Mouse (Mus musculus) limb, embryonic 14.5 days (tissue): Measurements from ENCODE around the gene 5730455P16Rik. TPM values are rescaled to one million over a fixed set of nuclear protein-coding genes. Genes with fewer than 3 reads are reported as not detected.
A peak's percentile ranks its signal among the peaks of the same experiment; 100 is the strongest.
"Not testable (repeated sequence)": the region's sequence is repeated elsewhere in the genome, so short reads cannot be mapped to it uniquely, and the experiment has no call there.

Source experiments
- ATAC-seq: fragments of 200-750 bp; cut with Nextera tagmentation; 2 replicates; pipeline ENCODE4 v1.8.0; 2017; ENCODE audit warnings: low read depth, moderate number of reproducible peaks, moderate TSS enrichment; ENCODE audit not compliant: low FRiP score
- DNase-seq: peaks from one replicate; pipeline ENCODE4 v3.0.0-alpha.2; 2015; ENCODE audit warnings: low spot score
- H3K27ac ChIP-seq: fragments of 300-500 bp; sonication (generic); replicated peaks from 2 replicates; pipeline ENCODE4 v1.5.1; 2014; ENCODE audit warnings: low read depth, mild to moderate bottlenecking, low read length, moderate library complexity, mixed read lengths
- H3K27me3 ChIP-seq: fragments of 300-500 bp; sonication (generic); 2 replicates; pipeline ENCODE4 v1.6.1; 2014; ENCODE audit warnings: low read length, mixed read lengths; ENCODE audit not compliant: control insufficient read depth, insufficient read depth
- H3K36me3 ChIP-seq: fragments of 300-500 bp; sonication (generic); 2 replicates; pipeline ENCODE4 v1.6.1; 2014; ENCODE audit warnings: mild to moderate bottlenecking, low read length, moderate library complexity, mixed read lengths; ENCODE audit not compliant: control insufficient read depth, insufficient read depth
- H3K4me1 ChIP-seq: fragments of 300-500 bp; sonication (generic); 2 replicates; pipeline ENCODE4 v1.6.1; 2014; ENCODE audit warnings: antibody characterized with exemption, low read length, mixed read lengths; ENCODE audit not compliant: control insufficient read depth, insufficient read depth
- H3K4me2 ChIP-seq: fragments of 300-500 bp; sonication (generic); replicated peaks from 2 replicates; pipeline ENCODE4 v1.6.1; 2014; ENCODE audit warnings: low read depth, mild to moderate bottlenecking, low read length, moderate library complexity; ENCODE audit not compliant: severe bottlenecking
- H3K4me3 ChIP-seq: fragments of 300-500 bp; sonication (generic); replicated peaks from 2 replicates; pipeline ENCODE4 v1.5.1; 2014; ENCODE audit warnings: low read length
- H3K9ac ChIP-seq: fragments of 300-500 bp; sonication (generic); 2 replicates; pipeline ENCODE4 v1.6.1; 2014; ENCODE audit warnings: mild to moderate bottlenecking, low read depth, low read length, moderate library complexity; ENCODE audit not compliant: severe bottlenecking
- H3K9me3 ChIP-seq: fragments of 300-500 bp; sonication (generic); 2 replicates; pipeline ENCODE4 v1.6.1; 2016; ENCODE audit warnings: low read length; ENCODE audit not compliant: control insufficient read depth
- POLR2A ChIP-seq: fragments of 200-500 bp; IDR thresholded peaks from 2 replicates; pipeline ENCODE4 v1.8.0; 2012; ENCODE audit warnings: inconsistent platforms, mild to moderate bottlenecking, moderate library complexity, borderline replicate concordance; ENCODE audit not compliant: insufficient read depth, insufficient read length; ENCODE audit errors: extremely low read depth
- WGBS: fragments of 180-500 bp; shearing (Covaris S2); extraction: QIAGEN DNeasy Blood & Tissue Kit; methylation state at CpG from one replicate; pipeline ENCODE4 v1.1.7; 2014; 5-methylcytosine and 5-hydroxymethylcytosine counted together
- polyA plus RNA-seq, 2 experiments: library from polyadenylated mRNA; depleted of rRNA in 1 of 2; stranded (reverse) in 1 of 2; unstranded in 1 of 2; fragments of >200 nt; fragmentation: Nextera tagmentation in 1 of 2; extraction: Ambion mirVana in 1 of 2; gene quantifications; 2 replicates each; pipeline versions ENCODE4 v1.2.1 to v1.2.3; 2012 to 2014

The 5730455P16Rik gene
- polyA plus RNA-seq (2012; rRNA removed) (10.0 and 12.7 TPM in 2 replicates), polyA plus RNA-seq (2014; fragmentation: Nextera tagmentation; extraction: Ambion mirVana) (21.7 and 22.5 TPM in 2 replicates)

DNA sequence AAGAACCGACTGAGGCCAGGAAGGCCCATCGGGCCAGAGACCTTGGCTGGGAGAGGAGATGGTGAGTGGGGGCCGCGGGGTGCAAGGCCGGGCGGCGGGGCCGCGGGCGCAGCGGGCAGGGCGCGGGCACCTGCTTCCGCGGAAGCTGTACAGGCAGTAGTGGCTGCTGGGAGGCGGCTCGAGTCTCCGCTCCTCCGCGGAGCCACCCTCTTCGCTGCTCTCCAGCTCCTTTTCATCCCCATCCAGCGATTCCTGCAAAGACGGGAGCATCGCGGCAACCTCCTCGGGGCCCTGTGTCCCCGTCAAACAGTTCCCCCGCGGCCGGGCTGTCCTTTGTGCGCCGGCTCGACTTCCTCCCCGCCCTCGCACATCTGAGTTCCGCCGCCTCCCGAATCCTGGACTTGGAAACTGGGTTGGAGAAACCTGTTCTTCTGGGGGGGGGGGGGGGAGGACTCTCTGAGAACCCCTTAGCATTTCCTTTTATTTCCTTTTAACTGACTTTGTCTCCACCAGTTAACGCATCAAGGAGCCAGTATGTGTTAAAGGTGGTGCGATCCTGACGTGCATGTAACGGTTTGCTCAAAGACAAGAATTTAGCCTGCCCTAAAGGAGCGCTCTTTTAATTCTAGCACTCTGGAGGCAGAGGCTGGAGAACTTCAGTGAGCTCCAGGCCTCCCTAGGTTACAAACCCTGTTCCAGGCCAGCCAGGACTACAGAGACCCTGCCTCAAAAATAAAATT lies at the start of gene 5730455P16Rik:
Gene 5730455P16Rik (minus strand): TSS at position 323 of the 740 bp plus-strand sequence.
- H3K4me2 ChIP-seq, result peak within 1 kb of the TSS; percentile 81
- peak; percentile 46; the same call in 1 of the 2 replicates for TF ChIP-seq POLR2A
- H3K4me3 ChIP-seq, result peak within 1 kb of the TSS; percentile 90
- H3K36me3 ChIP-seq, result peaks cover 19% of the 10 kb centered on the region
- 0 out of 2 replicates have a peak, but pooled peaks cover 2% of the 10 kb centered on the region for H3K4me1 ChIP-seq
- H3K9ac ChIP-seq, result peak within 1 kb of the TSS; percentile 95
- H3K27me3 ChIP-seq, result no peaks in the 10 kb centered on the region
- peak; percentile 87 for ATAC-seq
- peak; percentile 71 for DNase-seq
- H3K9me3 ChIP-seq, result no peaks in the 10 kb centered on the region
- H3K27ac ChIP-seq, result peak within 1 kb of the TSS; percentile 77
- 2% methylated on average over 28 of the region's 43 CpGs for WGBS

- H3K27me3 ChIP-seq, result not testable (repeated sequence)
These were observed 48.4 kb upstream of the 5730455P16Rik start for GRCm38 (mm10) chr11:80426029-80426813.

DNA sequence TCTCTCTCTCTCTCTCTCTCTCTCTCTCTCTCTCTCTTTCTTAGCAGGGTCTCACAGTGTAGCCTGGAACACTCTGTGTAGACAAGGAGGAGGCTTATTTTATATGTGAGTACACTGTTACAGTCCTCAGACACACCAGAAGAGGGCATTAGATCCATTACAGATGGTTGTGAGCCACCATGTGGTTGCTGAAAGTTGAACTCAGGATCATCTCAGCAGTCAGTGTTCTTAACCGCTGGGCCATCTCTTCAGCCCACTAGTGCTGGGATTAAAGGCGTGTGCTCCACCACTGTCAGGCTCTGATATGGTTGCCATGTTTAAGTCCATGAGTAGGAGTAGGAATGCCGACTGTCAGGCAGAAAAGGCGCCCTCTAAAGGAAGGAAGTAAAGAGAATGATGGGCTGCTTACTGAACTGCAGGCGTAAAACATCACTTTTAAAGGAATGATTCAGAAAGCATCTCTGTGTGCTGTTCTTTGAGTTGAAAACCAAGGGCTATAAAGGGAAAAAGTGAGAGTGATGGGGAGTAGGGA lies 47.5 kb upstream of the 5730455P16Rik start:
- no peak overlapping the region for H3K4me2 ChIP-seq
- no peak overlapping the region for H3K9ac ChIP-seq
- H3K4me1 ChIP-seq, result peaks cover 4% of the 10 kb centered on the region
- no peaks in the 10 kb centered on the region for H3K36me3 ChIP-seq
- ATAC-seq (no peak), DNase-seq (no peak)
- H3K27ac ChIP-seq, result no peak overlapping the region
- no peak overlapping the region for H3K4me3 ChIP-seq
- no peaks in the 10 kb centered on the region for H3K9me3 ChIP-seq
- TF ChIP-seq POLR2A, result no peak
- WGBS, result 63% methylated on average over 5 of the region's 5 CpGs
- no peaks in the 10 kb centered on the region for H3K27me3 ChIP-seq

More at GRCm38 (mm10) chr11:80426029-80426813, 48.4 kb upstream of the 5730455P16Rik start:
- not testable (repeated sequence) for H3K9me3 ChIP-seq, H3K4me1 ChIP-seq, H3K27ac ChIP-seq, H3K36me3 ChIP-seq, H3K4me2 ChIP-seq, DNase-seq, H3K9ac ChIP-seq, H3K4me3 ChIP-seq, ATAC-seq
- WGBS, result 80% methylated on average over 16 of the region's 16 CpGs

DNA sequence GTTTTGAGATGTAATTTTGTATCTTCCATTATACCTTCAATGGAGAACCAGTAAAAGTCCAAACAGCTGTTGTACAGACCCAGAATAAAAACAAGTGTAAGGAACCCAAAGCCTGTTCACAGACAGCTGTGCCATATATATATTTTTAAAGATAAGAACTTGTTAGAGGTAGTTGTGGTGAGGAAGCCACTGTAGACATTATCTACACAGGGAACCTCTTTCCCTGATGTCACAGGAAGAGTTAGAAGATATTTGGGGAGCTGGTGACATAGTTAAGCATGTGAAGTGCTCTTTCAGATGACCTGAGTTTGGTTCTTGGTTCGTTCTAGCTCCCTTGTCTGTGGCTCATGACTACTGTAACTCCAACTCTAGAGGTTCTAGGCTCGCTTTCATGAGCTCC lies 46.9 kb upstream of the 5730455P16Rik start:
- Histone ChIP-seq H3K4me1 (peaks cover 1% of the 10 kb centered on the region), H3K9me3 (no peaks in the 10 kb centered on the region), H3K4me3 (no peak overlapping the region), H3K9ac (no peak overlapping the region), H3K27ac (no peak overlapping the region), H3K27me3 (no peaks in the 10 kb centered on the region), H3K36me3 (no peaks in the 10 kb centered on the region), H3K4me2 (no peak overlapping the region)
- no peak for DNase-seq
- no peak for ATAC-seq
- TF ChIP-seq POLR2A, result no peak
- WGBS, result 71% methylated on average over 2 of the region's 2 CpGs

DNA sequence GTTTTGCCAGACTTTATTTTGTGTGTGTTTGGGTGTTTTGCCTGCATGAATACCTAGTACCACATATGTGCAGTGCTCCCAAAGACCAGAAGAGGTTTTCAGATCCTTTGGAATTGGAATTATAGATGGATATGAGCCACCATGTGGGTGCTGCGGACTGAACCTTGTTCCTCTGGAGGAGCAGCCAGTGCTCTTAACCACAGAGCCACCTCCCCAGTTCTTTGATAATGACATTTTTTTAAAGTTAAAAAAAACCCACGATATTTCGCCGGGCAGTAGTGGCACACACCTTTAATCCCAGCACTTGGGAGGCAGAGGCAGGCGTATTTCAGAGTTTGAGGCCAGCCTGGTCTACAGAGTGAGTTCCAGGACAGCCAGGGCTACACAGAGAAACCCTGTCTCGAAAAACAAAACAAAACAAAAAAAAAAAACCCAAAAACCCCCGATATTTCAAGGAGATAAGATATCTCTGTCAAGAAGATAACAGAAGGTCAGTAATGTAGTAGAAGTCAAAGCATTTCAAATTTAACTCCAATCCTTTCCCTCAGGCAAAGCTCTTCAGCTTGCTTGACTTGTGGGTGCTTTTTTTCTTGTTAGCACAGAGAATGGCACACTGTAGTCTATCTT lies 43.7 kb upstream of the 5730455P16Rik start:
- Histone ChIP-seq H3K4me2 (no peak overlapping the region), H3K36me3 (peaks cover 8% of the 10 kb centered on the region), H3K4me1 (no peaks in the 10 kb centered on the region), H3K9ac (no peak overlapping the region), H3K9me3 (peaks cover under 1% of the 10 kb centered on the region; the same call in 1 of the 2 replicates), H3K27me3 (no peaks in the 10 kb centered on the region), H3K27ac (no peak overlapping the region), H3K4me3 (no peak overlapping the region)
- 85% methylated on average over 7 of the region's 7 CpGs for whole genome bisulfite sequencing
- no peak for ATAC-seq
- no peak for DNase-seq
- no peak for TF ChIP-seq POLR2A
